Mouse (Mus musculus) testis, adult 2 months (tissue): ENCODE data around the gene Hsp90aa1.

Experiments used
- CTCF ChIP-seq: fragments of 200-500 bp; IDR thresholded peaks from 2 replicates; pipeline ENCODE4 v1.5.1; 2012; ENCODE audit warnings: low read depth, mild to moderate bottlenecking, inconsistent platforms, low read length, moderate library complexity; ENCODE audit not compliant: control insufficient read depth, insufficient read depth, insufficient replicate concordance
- POLR2A ChIP-seq: fragments of 200-500 bp; IDR thresholded peaks from 2 replicates; pipeline ENCODE4 v1.6.1; 2012; ENCODE audit warnings: low read depth, mild to moderate bottlenecking, inconsistent platforms, low read length, moderate library complexity; ENCODE audit not compliant: control insufficient read depth

GRCm38 (mm10) chr12:110750770-110751439 is 48.4 kb upstream of the Hsp90aa1 start:
- TF ChIP-seq POLR2A = no peak
- no peak for TF ChIP-seq CTCF
